Mouse (Mus musculus) testis, adult 2 months (tissue): ENCODE results near the gene Kiss1.

Experiments
- CTCF ChIP-seq: fragments of 200-500 bp; IDR thresholded peaks from 2 replicates; pipeline ENCODE4 v1.5.1; 2012; ENCODE audit warnings: low read depth, mild to moderate bottlenecking, inconsistent platforms, low read length, moderate library complexity; ENCODE audit not compliant: control insufficient read depth, insufficient read depth, insufficient replicate concordance
- POLR2A ChIP-seq: fragments of 200-500 bp; IDR thresholded peaks from 2 replicates; pipeline ENCODE4 v1.6.1; 2012; ENCODE audit warnings: low read depth, mild to moderate bottlenecking, inconsistent platforms, low read length, moderate library complexity; ENCODE audit not compliant: control insufficient read depth

DNA sequence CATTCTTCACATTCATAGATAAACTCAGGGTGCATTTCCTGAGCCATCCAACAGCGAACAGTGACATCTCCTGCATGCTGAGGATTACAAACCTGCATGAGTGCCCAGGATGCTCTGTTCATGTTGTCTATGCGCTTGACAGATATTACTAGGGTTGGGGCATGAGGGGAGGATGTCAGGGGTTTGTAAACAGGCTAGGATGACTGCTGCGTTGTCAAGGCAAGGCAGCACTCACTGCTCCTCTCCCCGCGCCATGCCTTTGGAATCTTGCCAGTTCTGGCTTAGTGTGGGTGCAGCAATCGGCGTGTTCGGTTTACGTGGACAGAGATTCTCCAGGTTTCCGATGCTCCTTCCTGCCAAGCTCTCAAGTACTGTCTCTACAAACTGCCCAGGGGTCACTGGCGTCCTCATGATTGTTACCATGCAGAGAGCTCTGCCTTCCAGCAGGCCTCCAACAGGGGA, 42.0 kb upstream of the Kiss1 start:
- TF ChIP-seq CTCF (no peak), POLR2A (no peak)
